Mouse (Mus musculus): Measurements from ENCODE around the gene Rras2.

The Rras2 gene

GRCm38 (mm10) chr7:114117444-114117905 is at the start of gene Rras2:
TSS of gene Rras2 (minus strand) at chr7:114117781.
- peak; percentile 90 to 95 for DNase-seq

- no peak for DNase-seq
Measured at GRCm38 (mm10) chr7:114162975-114163374, 45.4 kb upstream of the Rras2 start.

GRCm38 (mm10) chr7:114161101-114161500 is 43.5 kb upstream of the Rras2 start:
- no peak for DNase-seq

GRCm38 (mm10) chr7:114157716-114158278 is 40.2 kb upstream of the Rras2 start:
- DNase-seq: no peak

- DNase-seq: no peak
Measured at GRCm38 (mm10) chr7:114156364-114156763, 38.8 kb upstream of the Rras2 start.

- no peak for DNase-seq
Measured at GRCm38 (mm10) chr7:114155053-114155865, 37.7 kb upstream of the Rras2 start.

GRCm38 (mm10) chr7:114151036-114151780 is 33.6 kb upstream of the Rras2 start:
- DNase-seq: no peak

GRCm38 (mm10) chr7:114149564-114149963 is 32.0 kb upstream of the Rras2 start:
- no peak for DNase-seq

- DNase-seq: peak; percentile 28 to 61
Measured at GRCm38 (mm10) chr7:114149135-114149534, 31.6 kb upstream of the Rras2 start.

- no peak for DNase-seq
Measured at GRCm38 (mm10) chr7:114145841-114146240, 28.3 kb upstream of the Rras2 start.

- peak; percentile 52 to 68 for DNase-seq
Measured at GRCm38 (mm10) chr7:114142151-114142798, 24.7 kb upstream of the Rras2 start.

- no peak for DNase-seq
Measured at GRCm38 (mm10) chr7:114140026-114140425, 22.4 kb upstream of the Rras2 start.

- no peak for DNase-seq
Measured at GRCm38 (mm10) chr7:114139400-114139799, 21.8 kb upstream of the Rras2 start.

- no peak for DNase-seq
Measured at GRCm38 (mm10) chr7:114138261-114138660, 20.7 kb upstream of the Rras2 start.

- DNase-seq: no peak
Measured at GRCm38 (mm10) chr7:114135166-114135565, 17.6 kb upstream of the Rras2 start.

GRCm38 (mm10) chr7:114133957-114134356 is 16.4 kb upstream of the Rras2 start:
- no peak for DNase-seq

GRCm38 (mm10) chr7:114132316-114132715 is 14.7 kb upstream of the Rras2 start:
- DNase-seq: no peak

GRCm38 (mm10) chr7:114129281-114129680 is 11.7 kb upstream of the Rras2 start:
- no peak for DNase-seq

- peak; percentile 55 to 58 for DNase-seq
Measured at GRCm38 (mm10) chr7:114118180-114118579, 599 bp upstream of the Rras2 start.

- DNase-seq: peak; percentile 80 to 87
Measured at GRCm38 (mm10) chr7:114116711-114117351, 750 bp downstream of the Rras2 start.

GRCm38 (mm10) chr7:114115961-114116360 is 1.6 kb downstream of the Rras2 start:
- DNase-seq: no peak

- no peak for DNase-seq
Measured at GRCm38 (mm10) chr7:114114976-114115375, 2.6 kb downstream of the Rras2 start.

Measured in kidney, postnatal 36 days (tissue).